Mouse (Mus musculus) mouse embryonic stem cell (cell line): Measurements from ENCODE around the gene Pigyl.

Source experiments
- in situ Hi-C, 2 experiments: fragments of 300-500 bp; cut with MboI; formaldehyde crosslinking; loops; 1 replicate in 1 of 2; 3 replicates in 1 of 2; pipeline ENCODE4 v1.14.3; 2019 to 2020; ENCODE audit warnings: low sequenced_read_pairs in 2 of 2, low pct_unique_long_range_greater_than_20kb in 1 of 2, mixed read lengths in 1 of 2; ENCODE audit not compliant: unreplicated experiment in 1 of 2

Pigyl gene

DNA sequence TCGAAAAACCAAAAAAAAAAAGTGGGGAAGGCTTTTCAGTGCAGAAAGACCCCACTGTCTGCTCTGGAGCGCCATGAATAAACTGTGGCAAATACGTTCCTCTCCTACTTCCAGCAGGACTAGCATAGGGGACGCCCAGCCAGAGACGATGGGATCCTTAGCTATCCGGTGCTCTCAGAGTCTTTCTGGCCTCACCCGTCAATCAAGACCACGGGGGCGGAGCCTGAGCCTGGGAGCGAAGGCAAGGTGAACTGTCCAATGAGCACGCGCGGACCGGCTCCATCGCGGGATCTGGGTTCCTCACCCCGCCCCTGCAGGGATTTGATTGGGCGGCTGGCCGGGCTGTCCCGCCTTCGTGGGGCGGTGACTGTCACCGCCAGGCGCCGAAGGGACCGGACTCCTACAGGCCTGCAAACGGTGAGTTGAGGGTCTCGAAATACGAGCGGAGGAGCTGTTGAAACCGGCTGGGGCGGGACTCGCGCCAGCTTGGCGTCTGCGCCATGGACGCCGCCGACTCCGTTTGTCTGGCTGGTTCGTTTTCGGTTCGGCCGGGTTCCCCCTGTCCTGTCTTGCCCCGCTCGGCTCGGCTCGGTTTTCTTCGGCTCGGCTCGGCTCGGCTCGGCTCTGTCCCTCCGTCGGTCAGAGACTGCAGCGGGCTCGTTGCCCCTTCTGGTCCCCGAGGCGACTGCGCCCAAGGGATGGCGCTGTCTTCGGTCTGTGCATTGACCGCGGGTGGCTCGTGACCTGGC, at the start of gene Pigyl:
Gene Pigyl, plus strand, starts transcription at position 350 of the 749 bp plus-strand sequence.
- in situ Hi-C loops, result loop anchor here in 1 of 2 experiments (10.0 kb wide), 1 partner anchor 238 kb away; no protein-coding TSS in a partner anchor

DNA sequence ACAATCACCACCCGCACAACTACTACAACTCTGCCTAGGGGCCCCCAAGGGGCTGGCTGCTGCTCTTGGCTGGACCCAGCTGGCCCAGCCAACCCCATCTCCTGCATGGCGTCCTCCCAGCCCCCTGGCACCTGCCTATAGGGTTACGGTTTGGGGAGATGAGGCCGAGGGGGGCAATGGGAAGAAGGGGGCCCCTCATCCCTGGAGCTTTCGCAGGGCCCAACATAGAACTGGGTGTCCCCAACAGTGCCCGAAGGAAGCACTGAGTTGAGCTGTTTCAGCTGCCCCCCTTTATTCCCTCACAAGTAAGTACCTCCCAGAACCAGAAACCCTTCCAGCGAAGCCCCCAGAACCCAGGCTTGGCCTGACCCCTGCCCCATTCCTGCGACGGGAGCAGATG, 48.5 kb upstream of the Pigyl start:
- in situ Hi-C loops, result no loop called here

DNA sequence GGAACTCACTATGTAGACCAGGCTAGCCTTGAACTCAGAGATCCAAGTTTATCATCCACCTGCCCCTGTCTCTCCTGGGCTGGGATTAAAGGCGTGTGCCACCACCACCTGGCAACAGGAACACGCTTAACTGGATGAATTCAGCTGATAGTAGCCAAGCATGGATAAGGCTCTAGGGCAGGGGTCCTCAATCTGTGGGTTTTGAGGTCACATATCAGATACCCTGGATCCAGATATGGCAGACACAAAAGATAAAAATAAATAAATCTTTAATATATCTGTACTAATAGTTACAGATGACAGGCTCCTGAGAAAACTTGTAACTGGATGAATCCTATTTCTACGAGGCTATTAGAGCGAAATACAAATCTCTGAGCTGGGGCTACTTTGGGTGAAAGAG, 41.0 kb upstream of the Pigyl start:
- in situ Hi-C loops, result no loop called here

DNA sequence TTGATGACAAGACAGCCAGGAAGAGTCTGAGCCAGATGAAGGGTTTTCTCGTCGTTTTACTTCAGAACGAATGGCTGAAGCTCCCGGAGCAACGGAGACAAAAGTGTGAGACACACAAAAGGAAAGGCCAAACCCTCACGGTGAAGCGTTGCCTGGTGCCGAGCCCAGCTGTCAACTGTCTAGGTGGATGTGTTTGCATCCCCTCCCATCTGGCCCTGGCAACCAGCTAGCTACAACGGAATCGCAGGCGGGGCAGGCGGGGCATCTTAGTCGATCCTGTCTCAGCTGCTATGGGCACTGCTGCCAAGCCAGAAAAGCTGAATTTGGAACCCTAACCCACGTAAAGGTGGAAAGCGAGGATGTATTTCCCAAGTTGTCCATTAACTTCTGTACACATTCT, 40.6 kb upstream of the Pigyl start:
- in situ Hi-C loops, result no loop called here

DNA sequence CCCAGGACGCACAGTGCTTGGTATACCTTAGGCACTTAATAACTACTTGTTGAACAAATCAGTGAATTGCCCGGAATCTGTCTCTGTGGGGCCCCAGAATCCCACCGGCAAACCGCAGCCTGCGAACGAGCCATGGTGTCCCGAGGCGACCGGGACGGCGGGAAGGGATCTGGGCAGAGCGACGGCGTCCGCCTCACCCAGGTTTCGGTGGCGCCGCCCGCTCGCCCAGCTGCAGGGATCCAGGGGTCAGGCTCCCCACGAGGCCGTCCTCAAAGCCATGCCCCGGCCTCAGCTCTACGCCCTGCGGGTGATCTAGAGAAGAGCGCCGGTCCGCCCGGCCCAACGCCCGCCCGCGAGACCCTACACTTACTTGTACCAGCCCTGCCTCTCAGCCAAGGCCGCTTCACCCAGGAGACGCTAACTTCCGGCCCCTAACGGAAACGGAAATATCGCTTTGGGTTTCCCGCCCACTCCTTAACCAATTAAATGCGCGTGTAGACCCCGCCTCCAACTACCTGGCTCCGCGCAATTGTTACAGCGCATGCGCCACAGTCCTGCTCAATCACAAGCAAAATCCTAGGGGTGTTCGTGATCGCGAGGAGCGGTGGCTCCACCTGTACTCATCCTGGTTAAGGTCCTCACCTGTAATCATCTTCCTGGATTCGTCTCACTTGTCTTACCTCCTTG, 39.8 kb upstream of the Pigyl start, which contains the start of gene Elof1:
Gene Elof1, minus strand, starts transcription at position 433 of the 687 bp plus-strand sequence.
- in situ Hi-C loops, result no loop called here

DNA sequence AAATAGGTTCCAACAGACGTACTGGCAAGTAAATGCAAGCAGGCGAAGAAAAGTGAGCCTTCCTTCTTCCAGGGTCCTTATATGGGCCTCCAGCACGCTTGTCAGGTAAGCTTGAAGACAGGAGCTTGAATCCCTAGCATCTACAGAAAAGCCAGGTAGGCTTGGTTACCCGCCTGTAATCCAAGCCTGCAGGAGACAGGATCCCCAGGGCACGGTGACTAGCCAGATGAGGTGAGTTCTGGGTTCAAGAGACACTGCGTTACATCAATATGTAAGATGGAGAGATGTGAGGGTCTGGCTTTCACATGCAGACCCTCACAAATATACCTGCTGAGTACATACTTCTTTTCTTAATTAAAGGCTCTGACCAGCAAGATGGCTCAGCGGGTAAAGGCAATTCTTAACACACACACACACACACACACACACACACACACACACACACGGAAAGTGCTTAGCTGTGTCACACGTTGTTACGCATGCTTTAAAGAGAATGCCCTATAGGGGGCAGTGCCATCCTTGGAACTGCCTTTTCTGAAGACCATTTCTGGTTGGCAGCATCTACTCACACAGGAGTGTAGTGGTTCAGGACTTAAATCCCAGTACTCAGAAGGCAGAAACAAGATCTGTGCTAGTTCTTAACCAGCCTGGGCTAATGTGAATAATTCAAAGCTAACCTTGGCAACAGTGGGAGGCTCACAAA, 38.7 kb upstream of the Pigyl start:
- in situ Hi-C loops, result no loop called here

DNA sequence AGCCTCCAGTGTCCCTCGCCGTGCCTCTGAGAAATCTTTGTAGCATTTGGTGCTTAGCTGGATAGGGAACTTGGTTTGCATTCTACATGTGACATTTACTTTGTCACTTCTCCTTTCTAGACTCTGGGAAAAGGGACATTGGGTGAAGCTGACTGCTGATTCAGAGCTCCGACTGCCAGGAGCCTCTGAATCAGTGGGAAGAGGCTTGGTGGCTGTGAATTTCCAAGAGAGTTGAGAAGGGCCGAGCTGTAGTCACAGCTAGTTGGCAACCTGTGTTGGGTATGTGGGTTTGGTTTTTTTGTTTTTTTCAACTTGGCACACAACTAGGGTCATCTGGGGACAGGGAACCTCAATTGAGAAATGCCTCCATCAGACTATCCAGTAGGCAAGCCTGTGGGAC, 37.1 kb upstream of the Pigyl start:
- in situ Hi-C loops, result no loop called here

DNA sequence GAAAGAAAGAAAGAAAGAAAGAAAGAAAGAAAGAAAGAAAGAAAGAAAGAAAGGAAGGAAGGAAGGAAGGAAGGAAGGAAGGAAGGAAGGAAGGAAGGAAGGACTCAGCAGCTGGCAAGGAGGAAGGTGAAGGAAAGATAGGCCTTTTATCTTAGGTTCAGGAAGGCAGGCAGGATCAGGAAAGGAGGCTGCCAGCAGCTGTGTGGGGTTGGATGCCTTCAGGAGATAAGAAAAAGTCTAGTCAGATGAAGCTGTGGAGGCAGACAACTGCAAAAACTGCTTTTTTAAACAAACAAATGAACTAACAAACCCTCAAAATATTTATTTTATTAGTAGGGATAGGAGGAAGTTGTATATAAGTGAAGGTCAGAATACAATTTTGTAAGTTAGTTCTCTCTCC, 35.1 kb upstream of the Pigyl start:
- in situ Hi-C loops, result loop anchor here in 1 of 2 experiments (10.0 kb wide), 1 partner anchor 147 kb away; no protein-coding TSS in a partner anchor

DNA sequence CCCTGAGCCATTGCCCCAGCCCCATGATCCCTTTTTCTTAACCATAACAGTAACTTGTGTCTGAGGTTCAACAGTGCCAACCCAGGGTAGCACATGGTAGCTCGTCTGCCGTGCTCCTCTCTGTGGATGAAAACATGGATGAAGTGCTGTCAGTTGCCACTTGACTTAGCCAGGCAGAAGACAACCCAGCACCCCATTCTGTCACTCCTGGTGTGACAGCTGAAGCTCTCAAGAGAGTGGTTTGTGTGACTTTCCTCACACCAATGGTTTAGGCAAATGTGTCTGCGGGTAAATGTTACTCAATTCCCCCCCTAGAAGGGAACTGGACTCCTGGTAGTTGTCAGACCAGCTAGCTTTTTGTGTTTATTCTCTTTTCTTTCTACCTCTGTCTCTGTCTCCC, 34.6 kb upstream of the Pigyl start:
- in situ Hi-C loops, result loop anchor here in 1 of 2 experiments (10.0 kb wide), 1 partner anchor 147 kb away; no protein-coding TSS in a partner anchor

DNA sequence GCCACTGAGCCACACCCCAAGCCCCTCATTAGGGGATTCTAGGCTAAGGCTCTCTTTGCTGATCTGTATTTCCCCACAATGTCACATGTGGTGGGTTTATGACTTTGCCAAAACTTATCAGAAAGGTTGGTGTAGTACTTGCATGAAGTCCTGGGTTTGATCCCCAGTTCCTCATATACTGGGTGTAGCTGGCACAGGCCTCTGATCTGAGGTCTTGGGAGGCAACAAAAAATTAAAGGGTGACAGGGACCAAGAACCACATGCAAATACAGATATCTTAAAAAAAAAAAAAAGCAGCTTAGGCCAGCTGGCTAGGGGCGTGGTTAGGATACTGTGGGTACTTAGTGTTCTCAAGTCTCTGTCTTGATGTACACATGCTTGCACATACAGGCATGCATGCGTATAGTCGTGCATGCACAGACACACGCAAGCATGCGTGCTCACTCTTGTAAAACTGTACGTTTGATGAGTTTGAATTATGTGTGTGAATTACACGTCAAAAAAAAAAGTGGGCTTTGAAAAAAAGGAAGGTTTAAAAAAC, 33.5 kb upstream of the Pigyl start:
- in situ Hi-C loops, result loop anchor here in 1 of 2 experiments (10.0 kb wide), 1 partner anchor 148 kb away; no protein-coding TSS in a partner anchor

DNA sequence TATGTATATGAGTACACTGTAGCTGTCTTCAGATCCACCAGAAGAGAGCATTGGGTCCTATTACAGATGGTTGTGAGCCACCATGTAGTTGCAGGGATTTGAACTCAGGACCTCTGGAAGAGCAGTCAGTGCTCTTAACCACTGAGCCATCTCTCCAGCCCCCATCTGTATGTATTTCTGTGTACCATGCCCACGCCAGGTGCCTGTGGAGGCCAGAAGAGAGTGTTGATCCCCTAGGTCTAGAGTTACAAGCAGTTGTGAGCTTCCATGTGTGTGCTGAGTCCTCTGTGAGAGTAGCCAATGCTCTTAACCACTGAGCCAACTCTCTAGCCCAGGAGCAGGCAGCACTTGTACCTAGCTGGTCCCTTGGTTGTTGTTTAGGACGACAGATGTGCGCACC, 32.5 kb upstream of the Pigyl start:
- in situ Hi-C loops, result loop anchor here in 1 of 2 experiments (10.0 kb wide), 1 partner anchor 149 kb away; no protein-coding TSS in a partner anchor

DNA sequence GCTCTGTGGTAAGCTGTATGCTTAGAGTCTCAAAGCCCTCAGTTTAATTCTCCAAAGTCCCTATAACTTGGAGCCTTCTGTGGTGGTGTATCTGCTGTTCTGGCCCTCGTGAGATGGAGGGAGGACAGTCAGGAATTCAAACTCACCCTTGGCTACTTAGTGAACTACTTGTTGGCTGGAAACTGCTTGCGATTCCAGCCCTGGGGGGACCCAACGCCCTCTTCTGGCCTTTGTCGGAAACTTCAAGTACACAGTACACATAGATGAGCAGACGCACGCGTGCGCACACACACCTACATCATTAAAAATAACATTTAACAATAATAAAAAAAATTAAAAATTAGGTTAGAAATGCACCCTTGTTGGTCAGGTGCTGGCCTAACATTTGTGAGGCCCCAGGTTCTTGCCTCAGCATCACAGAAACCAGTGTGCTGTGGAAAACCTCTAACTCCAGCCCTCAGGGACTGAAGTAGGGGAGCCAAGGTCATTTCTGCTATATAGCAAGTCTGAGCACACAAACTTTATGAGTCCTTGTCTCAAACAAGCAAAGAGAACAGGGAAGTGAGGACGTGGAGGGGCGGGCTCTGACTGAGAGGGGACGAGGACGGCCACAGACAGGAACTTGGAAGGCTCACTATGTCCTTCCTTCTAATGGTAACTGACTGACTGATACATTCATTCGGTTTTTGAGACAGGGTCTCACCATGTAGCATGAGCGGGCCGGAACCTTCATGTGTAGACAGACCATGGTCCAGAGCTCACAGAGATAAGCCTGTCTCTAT, 31.2 kb upstream of the Pigyl start:
- in situ Hi-C loops, result loop anchor here (10.0 to 25.0 kb wide), 2 partner anchors 138 to 151 kb away; partner anchors contain the start of gene Rgl3 (in 1 of the 2)

DNA sequence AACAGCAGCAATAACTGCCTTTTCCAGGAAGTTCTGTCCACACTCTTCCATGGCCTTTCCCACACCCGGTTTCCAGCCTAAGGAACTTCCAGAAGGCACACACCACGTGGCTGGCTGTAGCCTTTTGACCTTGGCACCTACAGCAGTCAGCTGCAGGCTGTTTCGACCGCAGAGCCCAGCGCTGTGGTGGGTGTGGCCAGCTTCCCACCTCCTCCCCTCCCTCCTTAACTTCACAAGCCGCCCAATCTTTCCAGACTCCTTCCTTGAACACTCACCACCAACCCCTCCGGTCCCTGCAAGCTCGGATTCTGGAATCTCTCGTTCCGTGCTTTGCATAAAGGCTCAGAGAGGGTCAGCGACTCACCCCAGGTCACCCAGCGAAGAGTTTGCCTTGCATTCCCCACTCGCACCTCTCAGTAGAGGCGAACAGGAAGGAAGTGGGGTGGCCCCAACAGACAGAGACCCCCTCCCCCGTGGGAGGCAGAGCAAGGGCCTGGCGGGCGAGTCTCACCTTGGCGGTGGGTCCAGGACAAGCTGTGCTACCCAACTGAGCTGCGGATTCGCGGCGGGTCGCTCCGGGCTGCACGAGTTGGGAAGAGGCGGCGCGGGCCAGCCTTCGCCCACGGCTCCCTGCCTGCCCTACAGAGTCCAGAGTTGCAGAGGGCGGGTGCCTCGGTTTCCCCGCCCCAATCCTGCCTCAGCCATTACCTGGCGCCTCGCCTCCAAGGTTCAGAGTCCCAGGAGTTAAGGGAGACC, 25.2 kb upstream of the Pigyl start:
- in situ Hi-C loops, result loop anchor here in 1 of 2 experiments (25.0 kb wide), 1 partner anchor 144 kb away; the partner anchor contains the start of gene Rgl3

DNA sequence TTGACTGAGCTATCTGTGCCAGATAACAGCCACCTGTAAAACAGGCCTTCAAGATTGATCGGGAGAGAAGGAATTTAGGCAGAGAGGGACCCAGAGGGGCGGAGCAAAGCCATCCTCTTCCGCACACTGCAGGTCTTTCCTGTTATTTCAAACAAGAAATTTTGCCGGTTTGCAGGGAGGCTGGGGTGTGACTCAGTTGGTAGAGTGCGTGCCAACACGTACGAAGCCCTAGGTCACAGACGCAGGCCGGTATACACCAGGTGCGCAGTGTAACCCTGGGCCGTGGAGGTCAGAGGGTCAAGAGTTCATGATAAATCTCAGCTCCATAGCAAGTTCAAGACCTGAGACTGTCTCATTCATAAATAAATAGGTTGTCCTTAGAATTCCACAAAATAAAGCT, 24.4 kb upstream of the Pigyl start:
- in situ Hi-C loops, result loop anchor here in 1 of 2 experiments (25.0 kb wide), 1 partner anchor 145 kb away; the partner anchor contains the start of gene Rgl3

DNA sequence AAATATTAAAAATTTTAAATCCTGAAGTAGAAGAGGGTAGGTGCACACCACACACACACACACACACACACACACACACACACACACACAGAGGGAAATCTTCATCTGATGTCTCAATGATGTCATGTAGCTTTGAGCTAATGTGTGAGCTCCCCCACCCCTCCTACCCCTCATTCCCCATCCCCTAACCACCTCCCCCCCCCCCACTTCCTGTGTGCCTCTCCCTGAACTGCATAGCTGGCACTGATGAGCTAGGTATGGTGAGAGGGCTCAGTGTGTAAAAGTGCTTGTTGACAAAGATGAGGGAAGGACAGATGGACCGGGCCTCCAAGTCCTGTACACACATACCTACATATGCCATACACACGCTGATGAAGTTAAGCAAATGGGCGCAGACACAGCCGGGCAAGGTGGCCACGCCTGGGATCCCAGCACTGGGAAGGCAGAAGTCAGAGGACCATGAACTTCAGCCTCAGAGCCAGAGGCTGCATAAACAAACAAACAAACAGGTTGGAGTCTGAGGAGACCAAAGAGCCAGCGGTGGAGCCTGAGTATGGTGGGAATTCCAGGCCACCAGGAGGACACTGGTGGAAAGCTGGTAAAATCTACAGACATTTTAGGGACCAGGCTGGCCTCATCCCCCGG, 22.3 kb upstream of the Pigyl start:
- in situ Hi-C loops, result loop anchor here in 1 of 2 experiments (25.0 kb wide), 1 partner anchor 147 kb away; the partner anchor contains the start of gene Rgl3

DNA sequence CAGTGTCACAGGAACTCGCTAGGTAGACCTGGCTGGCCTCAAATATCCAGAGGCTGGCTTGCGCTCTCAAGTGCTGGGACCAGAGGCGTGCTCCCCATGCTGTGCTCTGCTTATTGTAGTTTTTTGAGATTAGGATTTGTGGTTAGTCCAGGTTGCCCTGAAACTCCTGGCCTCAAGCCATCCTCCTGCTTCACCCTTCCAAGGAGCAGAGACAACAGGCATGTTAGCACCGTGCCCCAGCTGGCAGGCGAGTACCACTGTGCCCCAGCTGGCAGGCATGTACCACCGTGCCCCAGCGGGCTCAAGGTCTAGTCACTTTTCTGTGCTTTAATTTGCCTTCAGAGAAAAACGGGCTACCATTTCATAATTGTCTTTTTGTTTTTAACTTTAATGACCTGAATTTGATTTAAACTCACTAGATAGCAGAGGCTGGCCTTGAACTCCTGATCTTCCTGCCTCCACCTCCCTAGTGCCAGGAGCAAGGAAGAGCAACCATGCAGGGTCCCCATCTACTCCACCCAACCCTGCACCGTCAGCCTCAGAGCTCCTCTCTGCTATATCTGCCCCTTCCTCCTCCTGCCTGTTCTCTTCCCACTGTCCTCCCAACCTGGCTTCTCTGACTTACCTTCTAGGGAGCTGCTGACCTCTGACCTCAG, 21.5 kb upstream of the Pigyl start:
- in situ Hi-C loops, result loop anchor here in 1 of 2 experiments (25.0 kb wide), 1 partner anchor 148 kb away; the partner anchor contains the start of gene Rgl3
